Mouse (Mus musculus): Measurements from ENCODE around the gene Snx9.

The Snx9 gene

DNA sequence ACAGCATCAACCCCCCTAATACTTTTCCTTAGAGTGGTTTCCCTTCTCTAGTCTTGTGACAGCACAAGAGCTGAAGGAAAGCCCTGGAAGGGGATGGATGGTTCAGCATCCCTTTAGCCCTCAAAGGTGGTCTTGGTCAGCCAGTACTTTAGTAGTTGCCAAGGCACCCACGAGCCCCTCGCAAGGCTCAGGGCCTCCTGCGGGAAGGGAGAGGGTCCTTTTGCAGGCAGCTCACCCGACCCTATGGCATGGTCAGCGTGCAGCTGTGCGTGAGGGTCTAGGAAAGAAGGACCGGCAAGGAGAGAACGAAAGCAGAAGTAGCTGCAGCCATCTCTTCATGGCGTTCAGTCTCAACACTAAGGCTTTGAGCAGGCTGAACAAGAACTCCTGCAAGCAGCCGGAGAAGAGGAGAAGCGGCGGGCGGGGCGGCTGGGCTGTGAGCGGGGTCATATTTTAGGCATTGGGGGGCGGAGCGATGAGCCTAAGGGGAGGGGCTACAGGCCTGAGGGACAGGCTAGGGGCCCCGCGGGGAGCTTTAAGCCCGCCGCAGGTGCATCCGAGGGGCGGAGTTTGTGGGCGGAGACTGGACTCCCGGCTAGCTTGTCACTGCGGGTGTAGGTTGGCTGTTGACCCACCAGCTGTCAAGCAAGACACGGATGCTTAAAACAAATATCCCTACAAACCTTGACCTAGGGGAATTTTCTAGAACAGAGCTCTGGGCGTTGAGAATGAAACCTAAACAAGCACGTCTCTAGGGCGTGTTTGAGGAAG is 93.6 kb downstream of the Snx9 start:
- peak; percentile 90 for DNase-seq

DNA sequence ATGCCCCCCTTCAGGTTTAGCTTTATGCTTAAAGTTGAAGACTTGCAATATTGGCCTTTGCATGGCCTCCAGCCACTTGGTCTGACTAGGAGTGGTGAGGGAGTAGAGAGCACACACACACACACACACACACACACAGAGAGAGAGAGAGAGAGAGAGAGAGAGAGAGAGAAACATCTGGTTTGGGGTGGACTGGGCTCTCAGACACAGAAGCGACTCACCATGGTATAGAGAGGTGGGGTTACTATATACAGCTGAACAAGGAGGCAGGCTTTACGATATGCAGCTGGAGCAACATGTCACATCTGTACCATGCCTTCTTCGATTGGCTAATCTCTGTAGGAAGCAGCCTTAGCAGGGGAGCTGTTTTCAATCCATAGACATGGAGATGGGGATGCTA is 94.6 kb downstream of the Snx9 start:
- no peak for DNase-seq

DNA sequence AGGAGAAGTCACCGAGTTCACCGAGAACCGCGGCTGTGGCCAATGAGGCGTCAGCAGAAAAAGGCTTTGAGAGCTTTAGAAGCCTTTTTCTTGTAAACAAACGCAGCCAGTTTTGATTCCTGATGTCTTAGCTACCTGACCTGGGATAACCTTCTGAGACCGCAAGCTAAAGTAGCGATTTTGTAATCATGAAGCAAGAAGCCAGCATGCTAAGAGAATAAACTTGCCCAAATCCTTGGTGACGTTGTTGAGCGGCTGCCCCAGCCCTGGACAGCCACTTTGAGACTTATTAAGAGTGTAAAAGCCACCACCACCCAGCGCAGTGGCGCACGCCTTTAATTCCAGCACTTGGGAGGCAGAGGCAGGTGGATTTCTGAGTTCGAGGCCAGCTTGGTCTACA is 95.1 kb downstream of the Snx9 start:
- DNase-seq, result no peak

DNA sequence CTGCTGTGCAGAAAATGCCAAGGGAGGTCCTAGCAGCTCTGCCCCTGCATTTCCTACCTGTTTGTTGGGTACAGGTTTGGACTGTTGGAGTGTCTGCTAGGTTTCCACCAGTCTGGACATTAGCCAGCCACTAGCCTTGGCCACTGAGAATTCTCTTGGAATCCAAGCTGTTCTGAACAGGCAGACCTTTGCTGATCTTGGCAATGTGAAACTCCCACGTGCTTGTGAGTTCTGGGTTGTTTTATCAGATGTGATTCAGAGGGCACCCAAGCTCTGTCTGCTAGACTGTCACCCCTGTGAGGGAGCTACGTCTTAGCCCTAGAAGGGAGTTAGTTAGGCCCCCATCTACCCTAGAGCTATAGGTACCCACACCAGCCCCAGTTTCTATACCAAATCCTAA is 96.3 kb downstream of the Snx9 start:
- DNase-seq, result no peak

GRCm38 (mm10) chr17:5939871-5940270 is 98.7 kb downstream of the Snx9 start:
- no peak for DNase-seq

DNA sequence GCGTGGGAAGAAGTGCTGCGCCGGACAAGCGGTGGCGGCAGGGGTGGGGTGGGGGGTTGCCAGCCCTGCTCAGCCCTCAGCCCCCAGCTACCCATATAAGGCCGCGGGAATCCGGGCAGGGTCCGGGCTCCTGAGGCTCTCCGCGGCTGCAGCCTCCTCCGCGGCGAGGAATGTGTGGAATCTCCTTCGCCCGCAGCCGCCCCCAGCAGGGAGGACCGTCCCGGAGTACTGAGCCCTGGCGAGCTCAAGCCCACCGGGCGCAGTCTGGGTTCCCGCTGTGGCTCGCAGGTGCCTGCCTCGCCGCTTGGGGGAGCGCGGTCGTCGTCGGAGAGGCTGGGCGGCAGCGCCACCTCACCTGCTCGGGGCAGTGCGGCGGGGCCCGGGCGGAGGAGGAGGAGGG is 99.7 kb downstream of the Snx9 start:
- DNase-seq, result peak; percentile 92

GRCm38 (mm10) chr17:5941230-5942043 is 100.3 kb downstream of the Snx9 start, which contains the start of gene Synj2:
Gene Synj2 (plus strand): TSS chr17:5941280.
- peak; percentile 65 for DNase-seq

DNA sequence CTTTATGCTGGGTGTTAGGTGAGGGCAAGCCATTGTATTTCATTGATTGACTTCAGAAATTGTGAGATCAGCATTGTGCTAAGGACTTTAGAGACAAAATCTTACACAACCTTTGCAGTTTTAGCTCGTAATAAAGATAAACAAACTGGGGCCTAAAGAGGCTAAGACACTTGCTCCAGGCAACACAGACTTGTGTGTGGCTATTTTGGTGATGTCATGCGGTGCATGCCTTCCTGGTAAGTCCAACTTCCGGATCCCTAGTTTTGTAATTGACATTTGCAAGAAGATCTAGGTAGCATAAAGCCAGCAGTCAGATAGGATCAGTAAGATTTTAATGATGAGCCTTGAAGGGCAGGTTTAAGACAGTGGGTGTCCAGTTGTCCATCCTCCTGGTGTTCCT is 101.0 kb downstream of the Snx9 start:
- no peak for DNase-seq

DNA sequence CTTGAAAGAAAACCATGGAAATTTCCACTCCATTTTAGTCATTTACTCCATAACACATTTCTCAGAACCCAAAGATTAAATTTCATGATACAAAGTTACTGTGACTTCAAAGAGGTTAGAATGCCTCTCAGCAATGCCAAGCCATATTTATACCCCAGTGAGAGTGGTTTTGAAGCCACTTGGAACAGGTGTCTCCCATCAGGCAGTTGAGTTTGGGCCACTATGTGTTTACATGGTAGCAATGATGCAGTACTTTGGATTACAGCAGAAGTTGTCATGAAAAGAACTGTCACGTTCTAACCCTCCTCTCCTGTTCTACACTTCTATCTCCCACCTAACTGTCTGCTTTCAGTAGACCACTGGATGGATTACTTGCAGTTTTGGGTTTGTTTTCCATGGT is 101.9 kb downstream of the Snx9 start:
- DNase-seq, result no peak

- no peak for DNase-seq
Observed at GRCm38 (mm10) chr17:5947039-5947438, 105.9 kb downstream of the Snx9 start.

DNA sequence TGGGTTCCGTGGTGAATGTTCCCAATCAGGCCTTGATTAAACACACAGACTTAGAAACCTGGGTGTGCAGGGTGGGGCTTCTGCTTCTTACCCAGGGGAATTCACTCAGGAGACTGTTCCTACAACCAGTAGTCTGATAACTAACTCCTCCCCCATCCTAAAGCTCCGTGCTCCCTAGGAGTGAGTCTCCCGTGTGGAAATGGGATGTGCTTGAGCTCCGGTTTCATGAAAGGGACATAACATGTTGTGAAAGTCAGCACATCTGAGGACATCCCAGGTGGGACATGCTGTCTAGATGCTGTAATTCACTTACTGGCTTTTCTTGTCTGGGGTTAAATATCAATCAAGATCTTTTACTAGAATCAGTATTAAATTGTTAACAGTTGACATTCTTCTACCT is 111.3 kb downstream of the Snx9 start:
- DNase-seq, result no peak

DNA sequence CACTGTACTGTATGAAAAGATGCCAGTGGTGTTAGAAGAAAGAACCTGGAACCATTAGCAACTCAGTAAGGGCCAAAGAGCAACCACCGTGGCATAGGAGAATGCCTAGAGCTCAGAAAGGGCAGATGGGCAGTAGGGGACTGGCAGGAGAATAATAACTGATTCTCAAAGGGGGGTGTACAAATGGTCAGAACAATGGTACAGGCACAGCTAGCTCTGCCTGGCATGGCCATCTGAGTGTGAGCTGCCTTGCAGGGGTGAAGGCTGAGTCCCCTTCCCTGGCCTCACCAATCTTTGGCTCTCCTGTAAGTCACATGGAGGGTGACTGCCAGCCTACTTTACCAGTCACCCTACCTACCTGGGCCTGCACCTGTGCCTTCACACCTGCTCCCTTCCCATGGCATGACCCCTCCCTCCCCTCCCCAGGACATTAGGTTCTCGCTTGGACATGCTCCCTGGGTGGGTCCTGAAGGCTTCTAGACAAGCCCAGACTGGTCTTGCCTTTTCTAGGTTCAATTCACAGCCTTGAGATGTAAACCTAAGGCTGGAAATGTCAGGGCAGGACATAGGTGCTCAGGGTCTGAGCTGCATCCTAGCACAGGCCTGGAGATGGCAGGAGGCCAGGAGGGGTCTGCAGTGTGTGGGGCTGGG is 115.3 kb downstream of the Snx9 start:
- no peak for DNase-seq

- no peak for DNase-seq
Observed at GRCm38 (mm10) chr17:5957097-5957496, 116.0 kb downstream of the Snx9 start.

- DNase-seq, result no peak
Observed at GRCm38 (mm10) chr17:5958229-5958628, 117.1 kb downstream of the Snx9 start.

- DNase-seq, result no peak
Observed at GRCm38 (mm10) chr17:5958636-5959035, 117.5 kb downstream of the Snx9 start.

GRCm38 (mm10) chr17:5959096-5959495 is 118.0 kb downstream of the Snx9 start:
- DNase-seq, result no peak

- no peak for DNase-seq
Observed at GRCm38 (mm10) chr17:5959802-5960201, 118.7 kb downstream of the Snx9 start.

DNA sequence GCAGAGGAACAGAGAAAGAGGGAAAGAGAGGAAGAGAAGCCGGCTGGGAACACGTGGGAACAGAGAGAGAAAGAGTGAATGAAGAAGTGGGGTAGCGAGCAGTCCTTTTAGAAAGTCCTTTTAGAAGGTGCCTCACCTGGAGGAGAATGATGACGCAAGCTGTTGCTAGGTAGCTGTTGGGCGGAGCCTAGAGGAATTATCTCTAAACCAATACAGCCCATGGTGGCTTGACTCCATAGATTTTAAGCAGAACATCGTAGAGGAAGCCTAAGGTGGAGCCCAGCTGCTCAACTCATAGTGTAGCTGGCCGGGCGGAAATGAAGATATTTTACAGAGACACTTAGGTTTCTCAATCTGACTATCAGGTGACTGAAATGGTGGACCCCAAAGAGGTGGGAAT is 122.6 kb downstream of the Snx9 start:
- DNase-seq, result no peak

DNA sequence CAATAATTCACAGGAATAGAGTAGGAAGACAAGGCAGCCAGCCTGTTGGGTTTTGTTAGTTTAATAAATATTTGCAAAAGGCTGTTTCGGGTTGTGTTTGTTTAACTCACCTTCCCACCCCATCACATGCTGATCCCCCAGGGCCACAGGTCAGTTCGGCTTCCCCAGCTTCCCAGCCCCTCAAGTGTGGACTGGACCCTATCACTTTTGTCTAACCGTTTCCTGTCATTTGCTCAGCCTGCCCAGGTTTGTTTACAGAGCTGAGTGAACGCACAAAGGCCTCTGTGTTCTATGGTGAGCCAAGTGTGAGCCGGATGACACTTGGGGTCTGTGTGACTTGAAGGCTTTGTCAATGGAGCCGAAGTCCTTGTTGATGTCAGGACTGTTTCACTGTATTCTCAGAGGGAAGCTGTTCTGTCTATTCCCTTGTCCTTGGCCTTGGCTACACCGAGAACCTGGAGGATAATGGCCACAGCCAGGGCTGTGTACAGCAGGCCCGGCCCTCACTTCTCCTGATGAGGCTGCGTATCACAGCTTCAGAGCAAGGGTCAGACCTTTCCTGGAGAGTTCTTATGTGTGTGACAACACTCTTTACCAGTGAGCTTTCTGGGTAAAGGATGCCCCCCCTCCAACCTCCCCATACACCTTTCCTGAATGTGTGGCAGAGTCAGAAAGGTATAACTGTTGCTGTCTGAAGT is 124.1 kb downstream of the Snx9 start:
- no peak for DNase-seq

- no peak for DNase-seq
Observed at GRCm38 (mm10) chr17:5966706-5967105, 125.6 kb downstream of the Snx9 start.

GRCm38 (mm10) chr17:5968562-5968961 is 127.4 kb downstream of the Snx9 start:
- no peak for DNase-seq

GRCm38 (mm10) chr17:5969246-5969645 is 128.1 kb downstream of the Snx9 start:
- DNase-seq, result no peak

GRCm38 (mm10) chr17:5970298-5970821 is 129.2 kb downstream of the Snx9 start:
- no peak for DNase-seq
